In genomic region chr10:23964921-23965610, GRCm38 (mm10) we compare ENCODE assay signal across 37 mouse cellular contexts. TPM values are rescaled to one million over a fixed set of nuclear protein-coding genes. Genes with fewer than 3 reads are reported as not detected.
DNase-seq lines count a peak whose midpoint lies in the region; ATAC-seq and TF ChIP-seq lines count a peak whose summit lies in the region.
"Had no signal": no experiment of that assay in that cellular context is flagged by ENCODE, and none has a peak within 500 bp of the region (broad histone marks: within the 10 kb centered on the region; RNA-seq: fewer than 3 reads in every experiment).

No protein-coding gene starts in this region.

- H3K9ac ChIP-seq in lung, embryonic 14.5 days = no peak overlapping the region
- H3K9ac ChIP-seq: embryonic facial prominence, embryonic 13.5 days; forebrain, embryonic 13.5 days; hindbrain, embryonic 12.5 days; limb, embryonic 15.5 days; liver, embryonic 14.5 days; lung, embryonic 15.5 days; midbrain, embryonic 13.5 days; neural tube, embryonic 12.5 days had no signal

- no peaks in the 10 kb centered on the region for H3K9me3 ChIP-seq in lung, embryonic 14.5 days (ENCODE audit: low read depth, low read length)
- H3K9me3 ChIP-seq: embryonic facial prominence, embryonic 13.5 days; forebrain, embryonic 13.5 days; hindbrain, embryonic 12.5 days; limb, embryonic 15.5 days; lung, embryonic 15.5 days; midbrain, embryonic 13.5 days; neural tube, embryonic 12.5 days had no signal

- H3K27me3 ChIP-seq in lung, embryonic 14.5 days (ENCODE audit: insufficient read depth, low read length) = no peaks in the 10 kb centered on the region
- H3K27me3 ChIP-seq: CH12.LX; embryonic facial prominence, embryonic 13.5 days; forebrain, embryonic 13.5 days; hindbrain, embryonic 12.5 days; limb, embryonic 15.5 days; lung, embryonic 15.5 days; midbrain, embryonic 13.5 days; neural tube, embryonic 12.5 days had no signal

- WGBS in lung, embryonic 14.5 days = 66% methylated on average over 6 of the region's 6 CpGs

- no peak for TF ChIP-seq CTCF in lung, embryonic 14.5 days (IDR thresholded peaks at IDR 0.05; ENCODE audit: low read depth)

- no peak overlapping the region for H3K4me2 ChIP-seq in lung, embryonic 14.5 days
- H3K4me2 ChIP-seq: embryonic facial prominence, embryonic 13.5 days; forebrain, embryonic 13.5 days; heart, embryonic 11.5 days; hindbrain, embryonic 12.5 days; limb, embryonic 15.5 days; lung, embryonic 15.5 days; midbrain, embryonic 13.5 days; neural tube, embryonic 12.5 days had no signal

- no peak for ATAC-seq in lung, embryonic 14.5 days (ENCODE audit: insufficient read depth)
- ATAC-seq in CD4-positive, CD25-positive, alpha-beta regulatory T cell, adult 4 months = peak; percentile 39
- peak; percentile 18; the same call in 1 of the 2 replicates for ATAC-seq in megakaryocyte, adult 5-6 weeks (ENCODE audit: poor library complexity, severe bottlenecking)
- ATAC-seq: forebrain, embryonic 13.5 days; inflammation-experienced regulatory T-cells, adult 6 months; midbrain, embryonic 13.5 days had no signal

- no peaks in the 10 kb centered on the region for H3K36me3 ChIP-seq in lung, embryonic 14.5 days (ENCODE audit: insufficient read depth)
- H3K36me3 ChIP-seq: embryonic facial prominence, embryonic 13.5 days; hindbrain, embryonic 12.5 days; limb, embryonic 15.5 days; lung, embryonic 15.5 days; midbrain, embryonic 13.5 days; neural tube, embryonic 12.5 days had no signal

- peak; percentile 12 for DNase-seq in lung, embryonic 14.5 days
- DNase-seq in lung, postnatal 36 days = no peak
- DNase-seq in embryo, embryonic 10.5 days (ENCODE audit: low spot score) = no peak
- DNase-seq in cerebellum, postnatal 25 days = no peak
- DNase-seq in lung, postnatal 14 days = no peak
- DNase-seq: adrenal gland, adult 8-10 months; cerebellum, adult 11-12 months; cerebellum, postnatal 14 days; embryo, embryonic 11 days; gastrocnemius, adult 2 months; heart, postnatal 10 days; kidney, adult 2 months; left cerebral cortex, postnatal 4 days; retina, postnatal 1 day; right cerebral cortex, postnatal 25 days; spleen, adult 18-20 months; thymus, postnatal 36 days had no signal

- H3K4me1 ChIP-seq in lung, embryonic 14.5 days (ENCODE audit: insufficient read depth) = no peaks in the 10 kb centered on the region
- H3K4me1 ChIP-seq: embryonic facial prominence, embryonic 13.5 days; hindbrain, embryonic 12.5 days; limb, embryonic 15.5 days; lung, embryonic 15.5 days; midbrain, embryonic 13.5 days; neural tube, embryonic 12.5 days had no signal

- H3K27ac ChIP-seq in lung, embryonic 14.5 days (ENCODE audit: low read depth) = no peak overlapping the region
- H3K27ac ChIP-seq: embryonic facial prominence, embryonic 13.5 days; forebrain, embryonic 13.5 days; gastrocnemius, adult 2 months; hindbrain, embryonic 12.5 days; limb, embryonic 15.5 days; liver, embryonic 14.5 days; lung, embryonic 15.5 days; macrophage; midbrain, embryonic 13.5 days; neural tube, embryonic 12.5 days had no signal

- no peak overlapping the region for H3K4me3 ChIP-seq in lung, embryonic 14.5 days (ENCODE audit: low read depth, low read length)
- H3K4me3 ChIP-seq: embryonic facial prominence, embryonic 13.5 days; erythroblast, embryonic 14.5 days; forebrain, embryonic 13.5 days; gastrocnemius, adult 2 months; hindbrain, embryonic 12.5 days; limb, embryonic 15.5 days; lung, embryonic 15.5 days; midbrain, embryonic 13.5 days; neural tube, embryonic 12.5 days had no signal

RNA-seq across cellular contexts. Expression of gene Taar4, which starts 4.8 kb away (rescaled TPM):
- polyA plus RNA-seq in lung, embryonic 14.5 days (2014; fragmentation: Nextera tagmentation; extraction: Ambion mirVana) = not detected in 2 replicates
- polyA plus RNA-seq in CD4-positive, CD25-positive, alpha-beta regulatory T cell, adult 4 months (2017; shearing (Covaris generic)) = not detected
- total RNA-seq in megakaryocyte, adult 5-6 weeks (2015) = not detected in 2 replicates
- not detected in 2 replicates for total RNA-seq in megakaryocyte, adult 5-6 weeks (2017)
- total RNA-seq: adrenal gland, adult 8-10 months; CH12.LX; gastrocnemius, adult 2 months; gastrocnemius, postnatal 4 days; heart, postnatal 10 days; layer of hippocampus, postnatal 14 days; left cerebral cortex, adult 8-10 months; left cerebral cortex, postnatal 4 days; MEL had no signal
- polyA plus RNA-seq: embryonic facial prominence, embryonic 13.5 days; erythroblast, embryonic 14.5 days; forebrain, embryonic 13.5 days; frontal cortex, adult 2 months; heart, embryonic 11.5 days; hindbrain, embryonic 12.5 days; inflammation-experienced regulatory T-cells, adult 6 months; kidney, adult 2 months; limb, embryonic 15.5 days; liver, embryonic 14.5 days; lung, embryonic 15.5 days; macrophage; midbrain, embryonic 13.5 days; neural tube, embryonic 12.5 days had no signal

RNA-seq across cellular contexts. Expression of gene Taar5, which starts 5.4 kb away (rescaled TPM):
- polyA plus RNA-seq in lung, embryonic 14.5 days (2014; fragmentation: Nextera tagmentation; extraction: Ambion mirVana) = not detected in 2 replicates
- polyA plus RNA-seq in CD4-positive, CD25-positive, alpha-beta regulatory T cell, adult 4 months (2017; shearing (Covaris generic)) = not detected
- total RNA-seq in megakaryocyte, adult 5-6 weeks (2015) = not detected in 2 replicates
- not detected in 2 replicates for total RNA-seq in megakaryocyte, adult 5-6 weeks (2017)
- total RNA-seq: adrenal gland, adult 8-10 months; CH12.LX; gastrocnemius, adult 2 months; gastrocnemius, postnatal 4 days; heart, postnatal 10 days; layer of hippocampus, postnatal 14 days; left cerebral cortex, adult 8-10 months; left cerebral cortex, postnatal 4 days; MEL had no signal
- polyA plus RNA-seq: embryonic facial prominence, embryonic 13.5 days; forebrain, embryonic 13.5 days; frontal cortex, adult 2 months; heart, embryonic 11.5 days; inflammation-experienced regulatory T-cells, adult 6 months; limb, embryonic 15.5 days; liver, embryonic 14.5 days; lung, embryonic 15.5 days; macrophage; midbrain, embryonic 13.5 days; neural tube, embryonic 12.5 days had no signal

RNA-seq across cellular contexts. Expression of gene Taar3, which starts 15.7 kb away (rescaled TPM):
- polyA plus RNA-seq in lung, embryonic 14.5 days (2014; fragmentation: Nextera tagmentation; extraction: Ambion mirVana) = not detected in 2 replicates
- polyA plus RNA-seq in CD4-positive, CD25-positive, alpha-beta regulatory T cell, adult 4 months (2017; shearing (Covaris generic)) = not detected
- not detected in 2 replicates for total RNA-seq in megakaryocyte, adult 5-6 weeks (2015)
- not detected in 2 replicates for total RNA-seq in megakaryocyte, adult 5-6 weeks (2017)
- total RNA-seq: adrenal gland, adult 8-10 months; CH12.LX; gastrocnemius, adult 2 months; gastrocnemius, postnatal 4 days; heart, postnatal 10 days; layer of hippocampus, postnatal 14 days; left cerebral cortex, adult 8-10 months; left cerebral cortex, postnatal 4 days; MEL had no signal
- polyA plus RNA-seq: embryonic facial prominence, embryonic 13.5 days; erythroblast, embryonic 14.5 days; forebrain, embryonic 13.5 days; frontal cortex, adult 2 months; heart, embryonic 11.5 days; hindbrain, embryonic 12.5 days; inflammation-experienced regulatory T-cells, adult 6 months; kidney, adult 2 months; limb, embryonic 15.5 days; liver, embryonic 14.5 days; lung, embryonic 15.5 days; macrophage; midbrain, embryonic 13.5 days; neural tube, embryonic 12.5 days had no signal

RNA-seq across cellular contexts. Expression of gene Taar6, which starts 20.4 kb away (rescaled TPM):
- not detected in 2 replicates for polyA plus RNA-seq in lung, embryonic 14.5 days (2014; fragmentation: Nextera tagmentation; extraction: Ambion mirVana)
- not detected for polyA plus RNA-seq in CD4-positive, CD25-positive, alpha-beta regulatory T cell, adult 4 months (2017; shearing (Covaris generic))
- not detected in 2 replicates for total RNA-seq in megakaryocyte, adult 5-6 weeks (2015)
- not detected in 2 replicates for total RNA-seq in megakaryocyte, adult 5-6 weeks (2017)
- total RNA-seq: adrenal gland, adult 8-10 months; CH12.LX; gastrocnemius, adult 2 months; gastrocnemius, postnatal 4 days; heart, postnatal 10 days; layer of hippocampus, postnatal 14 days; left cerebral cortex, adult 8-10 months; left cerebral cortex, postnatal 4 days; MEL had no signal
- polyA plus RNA-seq: embryonic facial prominence, embryonic 13.5 days; erythroblast, embryonic 14.5 days; forebrain, embryonic 13.5 days; frontal cortex, adult 2 months; heart, embryonic 11.5 days; inflammation-experienced regulatory T-cells, adult 6 months; kidney, adult 2 months; limb, embryonic 15.5 days; liver, embryonic 14.5 days; lung, embryonic 15.5 days; macrophage; midbrain, embryonic 13.5 days; neural tube, embryonic 12.5 days had no signal

RNA-seq across cellular contexts. Expression of gene Taar2, which starts 26.7 kb away (rescaled TPM):
- polyA plus RNA-seq in lung, embryonic 14.5 days (2014; fragmentation: Nextera tagmentation; extraction: Ambion mirVana) = not detected in 2 replicates
- not detected for polyA plus RNA-seq in CD4-positive, CD25-positive, alpha-beta regulatory T cell, adult 4 months (2017; shearing (Covaris generic))
- total RNA-seq in megakaryocyte, adult 5-6 weeks (2015) = not detected in 2 replicates
- total RNA-seq in megakaryocyte, adult 5-6 weeks (2017) = not detected in 2 replicates
- total RNA-seq: adrenal gland, adult 8-10 months; CH12.LX; gastrocnemius, adult 2 months; gastrocnemius, postnatal 4 days; heart, postnatal 10 days; layer of hippocampus, postnatal 14 days; left cerebral cortex, adult 8-10 months; left cerebral cortex, postnatal 4 days; MEL had no signal
- polyA plus RNA-seq: erythroblast, embryonic 14.5 days; forebrain, embryonic 13.5 days; frontal cortex, adult 2 months; heart, embryonic 11.5 days; hindbrain, embryonic 12.5 days; inflammation-experienced regulatory T-cells, adult 6 months; kidney, adult 2 months; limb, embryonic 15.5 days; liver, embryonic 14.5 days; lung, embryonic 15.5 days; macrophage; midbrain, embryonic 13.5 days; neural tube, embryonic 12.5 days had no signal
